Mouse (Mus musculus) liver, embryonic 14.5 days (tissue): Measurements from ENCODE around the gene Fut9. TPM values are rescaled to one million over a fixed set of nuclear protein-coding genes. Genes with fewer than 3 reads are reported as not detected.
A peak's percentile ranks its signal among the peaks of the same experiment; 100 is the strongest.

Source experiments
- ATAC-seq: fragments of 200-750 bp; cut with Nextera tagmentation; 2 replicates; pipeline ENCODE4 v1.8.0; 2017; ENCODE audit warnings: moderate number of reproducible peaks, mild to moderate bottlenecking, moderate library complexity; ENCODE audit not compliant: insufficient read depth
- DNase-seq, 3 experiments: peaks; one replicate each; pipeline ENCODE4 v3.0.0-alpha.2; 2012 to 2013; ENCODE audit warnings: low read depth in 3 of 3, low spot score in 3 of 3
- H3K27ac ChIP-seq: fragments of 300-500 bp; sonication (generic); 2 replicates; pipeline ENCODE4 v1.5.1; 2014; ENCODE audit warnings: moderate library complexity, mild to moderate bottlenecking, control low read depth, inconsistent platforms
- H3K27me3 ChIP-seq: fragments of 300-500 bp; sonication (generic); 2 replicates; pipeline ENCODE4 v1.6.1; 2014; ENCODE audit warnings: mild to moderate bottlenecking, low read length, moderate library complexity; ENCODE audit not compliant: control insufficient read depth, insufficient read depth
- H3K36me3 ChIP-seq: fragments of 300-500 bp; sonication (generic); replicated peaks from 2 replicates; pipeline ENCODE4 v1.6.1; 2014; ENCODE audit warnings: low read depth; ENCODE audit not compliant: control insufficient read depth, insufficient read depth
- H3K4me1 ChIP-seq, 2 experiments: fragments of 200-500 bp in 1 of 2; fragments of 300-500 bp in 1 of 2; sonication (generic) in 1 of 2; replicated peaks; 2 replicates each; pipeline ENCODE4 v1.6.1; 2012 to 2014; ENCODE audit warnings: antibody characterized with exemption in 1 of 2, inconsistent platforms in 1 of 2, low read length in 1 of 2; ENCODE audit not compliant: control insufficient read depth in 2 of 2, insufficient read depth in 2 of 2
- H3K4me2 ChIP-seq: fragments of 300-500 bp; sonication (generic); 2 replicates; pipeline ENCODE4 v1.6.1; 2014; ENCODE audit warnings: low read depth, mild to moderate bottlenecking, control low read depth, moderate library complexity
- H3K4me3 ChIP-seq, 2 experiments: fragments of 200-500 bp in 1 of 2; fragments of 300-500 bp in 1 of 2; sonication (generic) in 1 of 2; 2 replicates each; pipeline ENCODE4 v1.5.1; 2012 to 2014; ENCODE audit warnings: low read depth in 2 of 2, low read length in 2 of 2, mild to moderate bottlenecking in 2 of 2, control low read depth in 1 of 2, inconsistent platforms in 1 of 2, moderate library complexity in 1 of 2; ENCODE audit not compliant: insufficient read depth in 1 of 2
- H3K9ac ChIP-seq: fragments of 300-500 bp; sonication (generic); replicated peaks from 2 replicates; pipeline ENCODE4 v1.6.1; 2014; ENCODE audit warnings: mild to moderate bottlenecking, control low read depth, moderate library complexity
- H3K9me3 ChIP-seq: fragments of 300-500 bp; sonication (generic); 2 replicates; pipeline ENCODE4 v1.6.1; 2016; ENCODE audit warnings: low read length, mixed read lengths; ENCODE audit not compliant: control insufficient read depth
- CTCF ChIP-seq: IDR thresholded peaks from 2 replicates; pipeline ENCODE4 v1.5.1; 2016; ENCODE audit warnings: antibody characterized with exemption, low read depth, control low read depth
- EP300 ChIP-seq: IDR thresholded peaks from 2 replicates; pipeline ENCODE4 v1.6.1; 2016; ENCODE audit warnings: antibody characterized with exemption, low read depth
- WGBS: fragments of 180-500 bp; shearing (Covaris S2); extraction: QIAGEN DNeasy Blood & Tissue Kit; methylation state at CpG from one replicate; pipeline ENCODE4 v1.1.7; 2014; ENCODE audit not compliant: insufficient replicate concordance; 5-methylcytosine and 5-hydroxymethylcytosine counted together
- polyA plus RNA-seq, 2 experiments: library from polyadenylated mRNA; depleted of rRNA in 1 of 2; stranded (reverse) in 1 of 2; unstranded in 1 of 2; fragments of >200 nt; fragmentation: Nextera tagmentation in 1 of 2; extraction: Ambion mirVana in 1 of 2; gene quantifications; 2 replicates each; pipeline versions ENCODE4 v1.2.1 to v1.2.3; 2012 to 2014

The Fut9 gene
- polyA plus RNA-seq (2012; rRNA removed) (0.01 TPM in 1 of 2 replicates, not detected in the other), polyA plus RNA-seq (2014; fragmentation: Nextera tagmentation; extraction: Ambion mirVana) (not detected in 2 replicates)

DNA sequence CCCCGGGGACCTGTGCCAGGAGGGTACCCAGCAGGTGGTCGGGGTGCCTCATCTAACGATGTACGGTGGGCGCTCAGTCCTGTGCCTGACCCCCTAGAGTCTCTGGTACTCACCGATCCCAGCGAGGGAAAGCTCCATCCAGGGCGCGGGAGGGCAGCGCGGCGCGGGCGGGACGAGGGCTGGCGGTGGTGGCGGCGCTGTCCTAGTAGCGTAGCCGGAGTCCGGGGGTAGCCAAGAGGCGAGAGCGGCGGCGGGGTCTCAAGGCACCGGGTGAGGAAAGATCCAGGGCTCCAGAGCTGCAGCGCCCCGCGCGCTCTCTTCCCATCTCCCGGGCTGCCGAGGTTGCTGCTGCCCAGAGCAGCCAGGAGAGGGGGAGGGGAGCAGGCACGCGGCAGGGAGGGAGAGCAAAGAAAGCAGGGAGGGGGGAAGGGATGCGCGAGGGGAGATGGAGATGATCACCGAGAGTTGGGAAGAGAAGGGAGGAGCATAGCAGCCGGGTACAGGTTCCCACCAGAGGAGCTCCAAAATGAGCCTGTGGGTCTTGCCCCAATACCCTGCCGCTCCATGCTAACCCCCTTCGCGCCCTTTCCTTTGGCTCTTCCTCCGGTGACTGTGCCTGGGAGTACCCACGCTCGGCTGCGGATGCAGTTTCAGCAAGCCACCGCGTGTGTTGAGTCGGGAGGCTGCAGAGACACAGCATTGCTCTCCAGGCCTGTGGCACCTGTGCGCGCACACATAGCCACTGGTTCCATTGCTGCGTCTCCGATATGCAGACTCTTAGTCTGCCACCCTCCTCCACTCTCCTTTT, at the start of gene Fut9:
Fut9 (minus strand) TSS at position 769 of the 808 bp plus-strand sequence.
- no peak within 1 kb of the TSS for H3K4me3 ChIP-seq
- ATAC-seq = no peak
- H3K9ac ChIP-seq = no peak within 1 kb of the TSS

DNA sequence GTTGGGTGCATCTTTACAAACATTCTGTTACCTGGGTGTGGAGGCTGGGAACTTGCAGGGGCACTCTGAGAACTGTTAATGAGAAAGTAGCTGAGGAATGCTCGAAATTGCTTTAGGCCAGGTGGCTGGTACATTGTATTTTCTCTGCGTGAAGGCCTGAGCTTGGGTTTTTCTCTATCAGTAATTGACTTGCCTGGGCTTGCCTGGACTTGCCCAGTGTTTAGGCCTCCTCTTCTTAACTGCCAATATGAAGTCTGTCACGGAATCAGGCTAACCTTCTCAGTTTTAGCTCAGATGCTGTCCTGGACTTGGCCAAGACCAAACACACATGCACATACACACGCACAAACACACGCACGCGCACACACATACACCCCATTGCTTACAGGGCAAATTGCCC, 15.7 kb upstream of the Fut9 start:
- Histone ChIP-seq H3K9ac (no peak overlapping the region), H3K4me1 (no peaks in the 10 kb centered on the region), H3K4me2 (no peak overlapping the region), H3K27ac (no peak overlapping the region), H3K27me3 (no peaks in the 10 kb centered on the region), H3K9me3 (no peaks in the 10 kb centered on the region), H3K4me3 (no peak overlapping the region), H3K36me3 (no peaks in the 10 kb centered on the region)
- ATAC-seq = no peak
- DNase-seq = no peak
- WGBS = 78% methylated on average over 7 of the region's 7 CpGs
- TF ChIP-seq CTCF = no peak
- TF ChIP-seq EP300 = no peak

More for the DNA sequence above, at the start of gene Fut9:
- no peaks in the 10 kb centered on the region for H3K36me3 ChIP-seq
- peak within 1 kb of the TSS; percentile 22 for H3K4me2 ChIP-seq
- H3K27me3 ChIP-seq = no peaks in the 10 kb centered on the region; the same call in 1 of the 2 replicates
- under 1% methylated on average over 52 of the region's 52 CpGs for WGBS
- no peak for TF ChIP-seq CTCF
- no peak for TF ChIP-seq EP300
- H3K4me1 ChIP-seq = no peaks in the 10 kb centered on the region
- H3K27ac ChIP-seq = no peak within 1 kb of the TSS
- H3K9me3 ChIP-seq = no peaks in the 10 kb centered on the region
- no peak for DNase-seq

DNA sequence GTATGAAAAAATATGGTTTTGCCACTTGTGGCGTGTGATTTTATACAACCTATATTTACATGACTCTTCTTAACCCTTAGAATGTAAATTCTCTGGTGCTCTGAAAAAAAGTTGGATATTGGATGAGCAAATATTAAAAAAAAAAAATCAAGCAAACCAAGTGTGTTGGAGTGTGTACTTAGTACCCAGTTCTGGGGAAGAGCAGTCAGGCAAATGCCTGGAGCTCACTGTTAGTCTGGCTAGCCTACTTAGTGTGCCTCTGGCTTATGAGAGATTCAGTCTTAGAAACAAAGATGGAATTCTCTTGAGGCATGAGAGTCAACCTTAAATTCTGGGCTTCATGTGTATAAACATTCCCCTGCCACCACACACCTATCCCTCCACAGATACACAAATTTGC, 13.3 kb upstream of the Fut9 start:
- Histone ChIP-seq H3K4me2 (no peak overlapping the region), H3K27ac (no peak overlapping the region), H3K36me3 (no peaks in the 10 kb centered on the region), H3K9ac (no peak overlapping the region), H3K4me1 (no peaks in the 10 kb centered on the region), H3K27me3 (no peaks in the 10 kb centered on the region), H3K9me3 (no peaks in the 10 kb centered on the region), H3K4me3 (no peak overlapping the region)
- ATAC-seq = no peak
- DNase-seq = no peak
- no peak for TF ChIP-seq EP300
- TF ChIP-seq CTCF = no peak
- 61% methylated on average over 1 of the region's 1 CpGs for WGBS

DNA sequence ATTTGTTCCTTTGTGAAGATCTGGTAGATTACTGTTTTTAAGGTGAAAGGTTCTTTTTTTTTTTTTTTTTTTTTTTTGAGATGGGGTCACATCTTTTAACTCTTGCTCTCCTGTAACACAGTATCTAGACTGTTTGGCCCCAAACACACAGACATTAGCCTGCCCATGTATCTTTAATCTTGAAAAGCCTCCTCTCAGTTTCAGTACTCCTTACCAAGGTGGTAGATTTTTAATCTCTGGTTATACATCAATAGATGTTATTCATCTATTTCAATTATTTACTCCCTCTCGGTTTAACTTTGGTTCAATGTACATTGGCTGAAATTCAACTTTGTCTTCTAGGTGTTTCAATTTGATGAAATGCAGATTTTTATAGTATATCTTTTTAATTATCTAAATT, 10.0 kb upstream of the Fut9 start:
- Histone ChIP-seq H3K4me2 (no peak overlapping the region), H3K4me3 (no peak overlapping the region), H3K4me1 (no peaks in the 10 kb centered on the region), H3K9ac (no peak overlapping the region), H3K27ac (no peak overlapping the region), H3K27me3 (no peaks in the 10 kb centered on the region), H3K9me3 (no peaks in the 10 kb centered on the region), H3K36me3 (no peaks in the 10 kb centered on the region)
- WGBS = 60% methylated on average over 1 of the region's 1 CpGs
- ATAC-seq = no peak
- TF ChIP-seq CTCF = no peak
- no peak for TF ChIP-seq EP300
- DNase-seq = no peak

- no peak overlapping the region for H3K9ac ChIP-seq
- H3K4me1 ChIP-seq = no peaks in the 10 kb centered on the region
- DNase-seq (no peak), ATAC-seq (no peak)
- H3K4me2 ChIP-seq = no peak overlapping the region
- no peak overlapping the region for H3K27ac ChIP-seq
- H3K36me3 ChIP-seq = no peaks in the 10 kb centered on the region
- TF ChIP-seq EP300 = no peak
- TF ChIP-seq CTCF = no peak
- no peaks in the 10 kb centered on the region for H3K9me3 ChIP-seq
- no peak overlapping the region for H3K4me3 ChIP-seq
- WGBS = 51% methylated on average over 2 of the region's 2 CpGs
- H3K27me3 ChIP-seq = no peaks in the 10 kb centered on the region; the same call in 1 of the 2 replicates
Measured at GRCm38 (mm10) chr4:25801751-25802150, 1.7 kb upstream of the Fut9 start.
